Mouse (Mus musculus) liver, postnatal 0 days (tissue): Measurements from ENCODE around the gene Sptlc2.

Experiments
- CTCF ChIP-seq: sonication (generic); IDR thresholded peaks from 2 replicates; pipeline ENCODE4 v1.5.1; 2016; ENCODE audit warnings: antibody characterized with exemption, low read depth
- EP300 ChIP-seq: IDR thresholded peaks from 2 replicates; pipeline ENCODE4 v1.6.1; 2016; ENCODE audit warnings: antibody characterized with exemption, low read depth, mild to moderate bottlenecking

DNA sequence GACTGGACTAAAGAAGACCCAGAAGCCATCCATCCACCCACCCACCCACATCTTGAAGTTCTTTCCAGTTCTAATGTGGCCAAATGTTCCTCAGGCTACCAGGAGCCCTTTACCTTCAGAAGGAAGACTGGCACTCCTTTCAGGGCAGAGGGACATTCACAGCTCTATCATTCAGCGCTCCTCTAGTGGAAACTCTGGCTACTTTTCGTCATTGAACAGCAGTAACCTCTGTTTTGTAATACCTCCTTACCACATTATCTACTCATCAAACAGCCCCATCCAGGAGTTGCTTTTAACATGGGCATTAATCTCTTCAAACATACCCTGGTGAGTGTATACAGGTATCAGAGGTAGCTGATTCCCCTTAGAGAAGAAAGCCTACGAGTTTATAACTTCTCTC lies 3.1 kb downstream of the Sptlc2 start:
- TF ChIP-seq EP300 = no peak
- TF ChIP-seq CTCF = no peak
